ENCODE assay signal across 9 mouse cellular contexts in genomic region chr11:5177171-5177570, GRCm38 (mm10). TPM values are rescaled to one million over a fixed set of nuclear protein-coding genes. Genes with fewer than 3 reads are reported as not detected.
DNase-seq lines count a peak whose midpoint lies in the region; ATAC-seq lines count a peak whose summit lies in the region.
"Had no signal": no experiment of that assay in that cellular context is flagged by ENCODE, and none has a peak within 500 bp of the region (broad histone marks: within the 10 kb centered on the region; RNA-seq: fewer than 3 reads in every experiment).

No protein-coding gene starts in this region.

- H3K36me3 ChIP-seq in heart, embryonic 16.5 days (ENCODE audit: control insufficient read depth, insufficient read depth) = no peaks in the 10 kb centered on the region
- H3K36me3 ChIP-seq: limb, embryonic 13.5 days had no signal

- no peak overlapping the region for H3K4me3 ChIP-seq in heart, embryonic 16.5 days (ENCODE audit: low read length)
- H3K4me3 ChIP-seq: limb, embryonic 13.5 days had no signal

- H3K9ac ChIP-seq in heart, embryonic 16.5 days (ENCODE audit: low read length) = no peak overlapping the region
- H3K9ac ChIP-seq: limb, embryonic 13.5 days had no signal

- no peaks in the 10 kb centered on the region for H3K9me3 ChIP-seq in heart, embryonic 16.5 days (replicated peaks; ENCODE audit: control insufficient read depth, low read length)
- H3K9me3 ChIP-seq: limb, embryonic 13.5 days had no signal

- DNase-seq in heart, postnatal 4 days = no peak
- peak; percentile 62 for DNase-seq in lung, postnatal 25 days (ENCODE audit: low spot score)
- DNase-seq in thymus, adult 18-20 months = peak; percentile 71 to 88
- no peak for DNase-seq in ovary, postnatal 10 days (ENCODE audit: low spot score)
- DNase-seq in left cerebral cortex, postnatal 25 days (ENCODE audit: low spot score in 2 of 2) = no peak

- H3K27ac ChIP-seq in heart, embryonic 16.5 days (ENCODE audit: low read length) = peak overlapping the region; percentile 65; the same call in 1 of the 2 replicates
- H3K27ac ChIP-seq: limb, embryonic 13.5 days had no signal

- peak; percentile 49; the same call in 1 of the 2 replicates for ATAC-seq in heart, embryonic 16.5 days (replicated peaks; ENCODE audit: extremely low read depth, insufficient read depth, low FRiP score)
- peak; percentile 94 for ATAC-seq in activated CD4-positive, CD25-positive, alpha-beta regulatory T cell, adult 4 months
- no peak for ATAC-seq in megakaryocyte-erythroid progenitor cell, adult 5-6 weeks (replicated peaks; ENCODE audit: low FRiP score, low TSS enrichment, poor library complexity, severe bottlenecking)

- intact Hi-C loops in left cerebral cortex, postnatal 25 days (cut with DNase I) = no loop called here

- H3K4me1 ChIP-seq in heart, embryonic 16.5 days (ENCODE audit: control insufficient read depth, insufficient read depth, low read length) = peaks cover 12% of the 10 kb centered on the region

- no peaks in the 10 kb centered on the region for H3K27me3 ChIP-seq in heart, embryonic 16.5 days (ENCODE audit: control insufficient read depth, insufficient read depth, low read length)
- H3K27me3 ChIP-seq: limb, embryonic 13.5 days had no signal

- WGBS in heart, embryonic 16.5 days = 66% methylated on average over 12 of the region's 12 CpGs

- no peak overlapping the region for H3K4me2 ChIP-seq in heart, embryonic 16.5 days (ENCODE audit: low read depth, low read length)
- H3K4me2 ChIP-seq: limb, embryonic 13.5 days had no signal

RNA-seq across cellular contexts. Expression of gene Emid1, which starts 25.1 kb away (rescaled TPM):
- 8.0 and 10.6 TPM in 2 replicates for polyA plus RNA-seq in heart, embryonic 16.5 days (2015; fragmentation: Nextera tagmentation; extraction: Ambion mirVana)
- total RNA-seq in heart, postnatal 4 days (2021) = 1 to 10 TPM; 4.4 to 4.7 TPM
- polyA plus RNA-seq in activated CD4-positive, CD25-positive, alpha-beta regulatory T cell, adult 4 months (2017; shearing (Covaris generic)) = not detected
- 3.2 and 4.9 TPM in 2 replicates for total RNA-seq in megakaryocyte-erythroid progenitor cell, adult 5-6 weeks (2014; fragmentation: Nextera tagmentation)
- 3.4 and 5.2 TPM in 2 replicates for total RNA-seq in megakaryocyte-erythroid progenitor cell, adult 5-6 weeks (2017)
- 10 to 100 TPM in 1 of 2 experiments, 1 to 10 TPM in 1; 9.7 to 11.8 TPM for total RNA-seq in left cerebral cortex, postnatal 25 days (2021)

Comparison
In these comparisons a context has a peak if more than half of its experiments do, and no peak if none do; other contexts are left out.
1. DNase-seq: peak in lung, postnatal 25 days (single experiment) and thymus, adult 18-20 months (2 of 2); none in heart, postnatal 4 days (single experiment), ovary, postnatal 10 days (single experiment) and left cerebral cortex, postnatal 25 days (0 of 2).